Mouse (Mus musculus) retina, adult 2 months (tissue): ENCODE measurements around the gene Pofut2.

Experiments
- DNase-seq: peaks from one replicate; pipeline ENCODE4 v3.0.0-alpha.2; 2012; ENCODE audit warnings: low read depth, low spot score

Gene Pofut2

DNA sequence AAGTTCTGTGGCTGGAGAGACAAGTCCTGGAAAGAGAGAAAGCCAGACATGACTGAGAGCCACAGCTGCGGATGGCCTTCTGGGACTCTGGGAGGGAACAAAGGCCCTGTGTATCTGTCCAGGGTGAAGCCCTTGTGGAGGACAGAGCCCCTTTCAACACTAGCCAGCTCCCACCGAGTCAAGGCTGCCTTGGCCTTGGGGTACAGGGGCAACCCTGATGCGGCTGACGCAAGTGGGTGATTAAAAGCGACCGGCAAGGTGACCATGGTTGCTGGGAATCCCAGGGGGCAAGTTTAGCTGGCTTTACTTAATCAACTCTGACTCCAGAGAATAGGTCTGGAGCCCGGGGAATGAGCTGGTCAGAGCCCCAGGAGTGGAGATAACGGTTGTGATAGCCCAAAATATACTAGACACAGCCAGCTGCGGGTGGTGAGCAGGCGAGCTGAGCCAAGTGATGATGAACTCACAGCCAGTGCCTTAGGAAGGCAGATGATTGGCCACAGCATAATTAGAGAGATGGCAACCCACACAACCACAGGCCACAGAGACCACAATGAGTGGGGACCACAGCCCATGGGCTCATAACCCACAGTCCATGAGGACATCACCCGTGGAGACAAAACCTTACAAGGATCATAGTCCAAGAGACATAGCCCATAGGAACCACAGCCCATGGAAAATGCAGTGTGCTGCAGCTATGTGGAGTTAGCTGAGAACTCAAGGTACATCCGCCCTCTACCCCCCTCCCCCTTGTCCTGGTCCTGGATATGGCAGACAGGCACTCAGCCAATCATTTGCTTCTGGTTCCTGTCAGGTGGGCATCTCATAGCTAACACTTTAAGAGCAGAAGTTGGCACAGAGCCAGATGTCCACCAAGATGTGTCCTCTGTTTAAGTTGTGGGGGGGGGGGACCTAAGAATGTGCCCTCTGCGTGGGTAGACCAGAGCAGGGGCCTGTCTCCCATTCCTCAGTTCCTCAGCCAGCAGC is 29.1 kb upstream of the Pofut2 start:
- no peak for DNase-seq

DNA sequence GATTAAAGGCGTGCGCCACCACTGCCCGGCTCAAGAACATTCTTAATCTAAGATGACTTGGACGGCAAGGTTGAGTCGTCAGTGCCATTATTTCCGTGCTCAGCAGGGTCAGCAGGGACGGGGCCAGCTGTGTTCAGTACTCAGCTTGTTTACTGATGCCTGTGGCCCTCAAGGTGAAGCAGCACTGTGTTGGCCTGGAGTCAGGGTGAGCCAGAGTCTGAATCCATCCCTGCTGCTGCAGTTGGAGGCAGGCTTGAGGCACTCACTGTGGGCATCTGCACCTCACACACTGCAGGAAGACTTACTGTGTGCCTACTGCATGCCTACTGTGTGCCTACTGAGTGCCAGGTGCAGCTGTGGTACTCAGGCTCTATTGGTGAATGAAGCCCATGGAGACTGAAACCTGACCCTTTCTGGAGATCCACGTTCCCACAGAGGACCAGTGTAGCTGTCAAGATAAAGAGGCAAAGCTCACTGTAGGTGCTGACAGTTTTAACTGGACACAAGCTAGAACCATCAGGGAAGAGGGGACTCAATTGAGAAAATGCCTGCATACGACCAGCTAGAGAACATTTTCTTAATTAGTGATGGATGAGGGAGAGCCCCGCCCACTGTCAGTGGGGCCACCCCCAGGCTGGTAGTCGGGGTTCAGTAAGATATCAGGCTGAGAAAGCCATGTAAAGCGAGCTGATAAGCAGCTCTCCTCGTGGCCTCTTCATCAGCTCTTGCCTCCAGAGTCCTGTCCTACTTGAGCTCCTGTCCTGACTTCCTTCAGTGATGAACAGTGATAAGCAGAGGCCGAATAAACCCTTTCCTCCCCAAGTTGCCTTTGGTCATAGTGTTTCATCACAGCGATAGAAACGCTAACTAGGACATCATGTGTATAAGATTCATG is 26.9 kb upstream of the Pofut2 start:
- no peak for DNase-seq

DNA sequence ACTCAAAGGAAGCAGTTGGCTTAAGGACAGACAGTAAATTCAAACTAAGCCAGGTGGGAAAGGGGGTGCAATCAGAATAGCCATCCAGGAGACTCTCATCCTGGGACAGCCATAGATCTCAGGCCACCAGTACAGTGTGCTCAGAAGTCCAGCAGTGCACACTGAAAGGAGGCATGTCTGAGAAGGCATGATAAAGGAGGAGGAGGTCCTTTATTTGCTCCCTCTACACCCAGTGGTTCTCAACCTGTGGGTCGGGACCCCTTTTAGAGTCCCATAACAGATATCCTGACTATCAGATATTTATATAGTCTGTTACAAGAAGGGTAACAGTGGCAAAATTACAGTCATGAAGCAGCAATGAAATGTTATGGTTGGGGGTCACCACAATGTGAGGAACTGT is 25.8 kb upstream of the Pofut2 start:
- DNase-seq, result no peak

DNA sequence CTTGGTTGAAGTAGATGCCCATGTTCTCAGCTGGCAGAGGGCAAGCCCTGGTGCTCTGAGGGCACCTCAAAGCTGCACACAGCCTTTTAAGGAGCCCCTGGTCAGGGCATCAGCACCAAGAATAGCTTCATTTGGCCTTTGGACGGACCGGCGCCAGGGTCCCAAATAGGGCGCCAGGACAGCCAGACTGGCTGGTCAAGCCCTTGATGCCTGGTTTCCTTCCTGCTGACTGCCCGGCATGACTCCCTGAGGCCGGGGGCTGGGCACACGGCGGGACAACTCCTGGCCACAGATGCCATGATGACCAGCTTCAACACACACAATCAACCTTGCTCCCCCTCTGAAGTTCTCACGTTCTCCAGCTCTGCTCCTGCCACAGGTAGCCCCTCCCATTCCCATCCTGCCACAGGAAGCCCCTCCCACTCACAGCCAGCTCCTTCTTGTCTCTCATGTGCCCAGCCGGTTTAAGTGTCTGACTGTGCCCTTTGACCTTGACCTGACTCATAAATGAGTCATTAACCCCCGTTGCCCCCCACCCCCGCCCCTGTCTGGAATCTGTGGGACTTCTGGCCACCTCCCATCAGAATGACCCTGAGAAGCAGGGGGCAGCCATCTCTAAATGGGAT is 23.9 kb upstream of the Pofut2 start:
- no peak for DNase-seq

DNA sequence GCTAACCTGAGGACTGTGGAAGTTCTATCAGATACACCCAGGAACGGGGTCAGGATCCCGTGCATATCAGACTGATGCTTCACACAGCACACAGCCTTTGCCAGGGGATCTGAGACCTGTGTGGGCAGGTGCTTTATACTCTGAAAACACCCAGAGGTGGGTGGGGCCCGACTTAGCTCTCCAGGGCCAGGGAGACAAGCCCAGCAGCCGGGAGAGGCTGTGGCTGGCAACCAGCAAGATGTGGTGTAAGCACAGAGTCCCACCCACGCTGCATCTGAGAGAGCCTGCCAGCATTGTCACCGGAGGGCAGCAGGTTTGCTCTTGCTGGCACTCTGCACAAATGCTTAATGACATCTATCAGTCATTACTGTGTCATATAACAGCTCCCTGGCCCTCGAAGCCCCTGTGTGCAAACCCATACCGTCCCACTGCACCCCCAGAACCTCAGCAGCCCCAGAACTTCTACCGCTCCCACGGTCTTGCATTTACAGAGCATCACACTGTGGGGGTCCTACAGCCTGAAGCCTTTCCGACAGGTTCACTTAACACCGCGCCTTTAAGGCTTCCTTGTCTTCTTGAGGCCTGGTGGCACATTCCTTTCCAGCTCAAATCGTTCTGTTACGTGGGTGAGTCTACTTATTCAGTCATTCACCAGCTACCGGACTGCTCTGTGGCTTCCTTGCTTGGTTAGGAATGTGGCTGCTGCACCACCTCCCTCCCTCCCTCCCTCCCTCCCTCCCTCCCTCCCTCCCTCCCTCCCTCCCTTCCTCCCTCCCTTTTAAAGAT is 21.0 kb upstream of the Pofut2 start:
- DNase-seq, result no peak

DNA sequence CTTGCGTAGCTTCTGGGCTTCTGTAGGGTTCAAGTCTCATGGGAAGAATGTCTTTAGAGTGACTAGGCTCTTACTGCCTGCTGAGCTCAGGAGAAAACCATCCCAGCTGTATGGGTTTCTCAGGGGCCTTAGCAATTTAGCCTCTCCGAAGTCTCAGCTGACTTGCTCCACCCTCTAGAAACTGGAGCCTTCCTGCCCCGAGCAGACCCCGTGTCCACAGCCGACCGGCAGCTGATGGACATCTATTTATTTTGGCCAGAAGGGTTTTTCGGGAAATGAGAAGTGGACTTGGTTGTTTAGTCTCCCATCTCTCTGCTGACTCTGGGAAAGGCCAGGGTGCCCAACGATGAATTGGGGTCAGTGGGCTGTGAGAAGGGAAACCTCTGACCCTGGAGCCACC is 18.3 kb upstream of the Pofut2 start:
- DNase-seq, result no peak

DNA sequence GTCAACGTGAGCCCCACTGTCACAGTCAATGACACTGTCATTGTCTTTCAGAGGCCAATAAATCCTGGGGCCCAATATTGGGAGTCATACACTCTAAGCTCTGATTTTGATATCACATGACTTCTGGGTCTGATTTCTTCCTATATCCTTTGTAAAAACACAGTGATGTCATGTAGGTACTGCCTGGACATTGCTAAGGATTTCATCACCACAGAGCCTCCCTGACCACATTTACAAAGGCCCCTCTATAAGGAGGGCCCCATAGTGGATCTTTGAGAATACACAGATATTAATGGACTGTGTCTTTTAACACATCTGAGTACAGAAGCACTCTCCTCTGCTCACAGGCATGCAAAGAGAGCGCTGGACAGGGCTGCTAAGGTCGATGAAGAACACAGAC is 16.6 kb upstream of the Pofut2 start:
- no peak for DNase-seq

DNA sequence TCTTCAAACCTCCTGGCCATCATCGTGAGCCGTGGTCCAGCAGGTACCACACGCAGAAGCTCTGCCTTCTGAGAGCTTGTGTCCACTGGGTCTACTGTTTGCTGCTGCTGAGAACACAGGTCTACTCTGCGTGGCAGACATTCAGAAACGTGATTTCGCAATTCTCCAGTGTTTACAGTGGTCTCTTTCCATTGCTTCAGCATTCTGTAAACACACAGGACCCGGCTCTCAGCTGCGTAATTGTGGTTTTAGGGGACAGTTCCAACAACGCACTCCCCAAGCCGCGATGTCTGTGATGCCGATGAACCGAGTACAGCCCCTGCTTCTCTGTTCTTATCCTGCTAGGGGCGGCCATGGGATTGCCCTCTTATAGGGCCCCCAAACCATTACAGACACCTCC is 16.1 kb upstream of the Pofut2 start:
- no peak for DNase-seq

DNA sequence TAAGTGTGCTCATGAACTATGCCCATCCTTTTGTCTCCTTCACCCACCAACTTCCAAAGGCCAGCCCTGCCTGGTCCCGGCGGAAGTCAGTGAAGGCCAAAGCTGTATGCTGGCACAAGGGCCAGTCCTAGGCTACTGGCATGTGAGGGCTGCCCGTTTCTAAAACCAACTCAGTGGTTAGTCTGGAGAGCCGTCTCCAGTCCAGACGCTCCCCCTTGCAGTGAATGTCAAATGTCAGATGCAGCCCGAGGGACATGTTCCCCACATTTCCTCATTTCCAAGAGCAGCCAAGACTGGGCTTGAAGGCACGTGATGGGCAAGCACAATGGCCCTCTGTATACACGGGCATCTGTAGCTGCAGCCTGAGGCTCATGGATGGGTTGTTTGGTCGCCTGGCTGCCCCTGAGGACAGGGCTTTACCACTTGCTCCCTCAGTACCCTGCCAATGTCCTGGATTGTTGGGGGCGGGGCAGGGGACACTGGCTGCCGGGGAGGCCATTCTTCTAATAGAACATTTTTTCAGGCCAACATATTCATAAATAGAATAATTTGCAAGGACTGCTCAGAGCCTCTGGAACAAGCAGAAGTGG is 15.4 kb upstream of the Pofut2 start:
- DNase-seq, result no peak

DNA sequence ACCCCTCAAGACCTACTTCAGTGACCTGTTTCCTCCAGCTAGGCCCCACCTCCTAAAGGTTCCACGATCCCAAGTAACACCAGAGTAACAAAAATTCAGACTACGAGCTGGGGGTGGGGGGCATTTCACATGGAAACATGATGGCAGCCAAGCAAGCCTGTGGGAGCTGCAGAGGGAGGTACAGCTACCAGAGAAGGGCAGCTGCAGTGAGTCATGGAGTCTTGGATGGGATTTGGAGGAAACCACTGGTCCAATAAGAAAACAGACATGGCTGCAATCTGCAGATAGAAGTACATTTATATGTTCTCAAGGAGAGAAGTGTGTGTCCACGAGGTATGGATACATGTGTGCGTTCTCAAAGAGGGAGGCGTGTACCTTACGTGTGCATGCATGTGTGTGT is 14.2 kb upstream of the Pofut2 start:
- no peak for DNase-seq

DNA sequence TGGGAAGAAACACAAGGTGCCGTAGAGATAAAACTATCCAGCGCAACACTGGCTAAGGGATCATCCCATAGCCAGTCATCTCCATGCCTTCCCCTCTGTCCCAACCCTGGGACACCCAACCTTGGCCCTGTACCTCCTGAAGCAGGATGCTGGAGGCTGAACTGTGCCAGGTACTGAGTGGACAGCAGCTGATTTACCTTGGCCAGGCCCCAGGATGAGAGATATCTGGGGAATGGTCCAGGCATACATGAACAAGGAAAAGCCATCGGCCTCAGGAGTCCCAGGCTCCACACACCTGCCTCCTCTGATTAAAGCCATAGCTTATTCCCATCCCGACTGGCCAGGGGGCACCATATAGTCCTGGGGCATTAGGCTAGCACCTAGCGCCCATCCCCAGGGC is 12.0 kb upstream of the Pofut2 start:
- no peak for DNase-seq

DNA sequence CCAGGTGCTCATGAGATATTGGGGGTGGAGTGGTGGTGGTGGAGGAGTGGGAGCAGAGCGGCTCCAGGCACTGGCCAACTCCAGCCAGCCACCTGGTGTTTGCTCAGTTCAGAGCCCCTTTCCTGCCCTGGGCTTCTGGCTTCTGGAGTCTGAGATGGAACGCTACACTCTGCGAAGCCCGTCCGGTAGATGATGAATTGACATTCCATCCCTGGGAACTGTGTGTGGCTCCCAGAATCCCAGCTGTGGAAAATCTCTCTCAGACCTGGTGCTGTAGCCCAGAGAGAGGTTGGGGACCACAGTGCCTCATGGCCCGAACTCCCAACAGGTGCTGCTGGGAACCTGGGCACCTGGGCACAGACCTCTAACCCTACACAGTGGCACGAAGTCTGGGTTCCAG is 11.3 kb upstream of the Pofut2 start:
- DNase-seq, result no peak

DNA sequence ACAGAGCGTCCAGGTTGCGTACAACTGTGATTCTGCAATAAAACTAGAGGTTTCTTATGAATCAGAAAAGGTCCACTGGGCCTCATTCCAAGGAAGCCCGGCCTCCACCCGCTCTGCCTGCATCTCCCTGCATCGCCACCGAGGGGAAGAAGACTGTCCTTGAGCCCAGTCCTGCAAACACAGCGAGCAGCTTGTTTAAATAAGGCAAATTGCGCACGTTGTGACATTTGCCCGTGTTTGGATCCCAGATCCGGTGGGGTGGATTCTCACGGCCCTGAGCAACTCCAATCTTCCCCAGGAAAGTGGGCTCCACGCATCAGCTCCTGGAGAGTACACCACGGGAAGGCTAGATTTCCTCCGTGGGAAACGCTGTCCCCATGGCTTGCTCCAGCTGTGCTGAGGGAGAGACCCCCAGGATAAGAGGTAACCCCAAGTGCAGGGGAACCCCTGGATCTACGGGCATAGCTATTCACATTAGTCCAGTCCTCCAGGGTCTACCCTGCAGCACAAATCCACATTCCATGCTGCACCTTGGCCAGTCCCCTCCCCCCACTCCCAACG is 7.7 kb upstream of the Pofut2 start:
- no peak for DNase-seq

DNA sequence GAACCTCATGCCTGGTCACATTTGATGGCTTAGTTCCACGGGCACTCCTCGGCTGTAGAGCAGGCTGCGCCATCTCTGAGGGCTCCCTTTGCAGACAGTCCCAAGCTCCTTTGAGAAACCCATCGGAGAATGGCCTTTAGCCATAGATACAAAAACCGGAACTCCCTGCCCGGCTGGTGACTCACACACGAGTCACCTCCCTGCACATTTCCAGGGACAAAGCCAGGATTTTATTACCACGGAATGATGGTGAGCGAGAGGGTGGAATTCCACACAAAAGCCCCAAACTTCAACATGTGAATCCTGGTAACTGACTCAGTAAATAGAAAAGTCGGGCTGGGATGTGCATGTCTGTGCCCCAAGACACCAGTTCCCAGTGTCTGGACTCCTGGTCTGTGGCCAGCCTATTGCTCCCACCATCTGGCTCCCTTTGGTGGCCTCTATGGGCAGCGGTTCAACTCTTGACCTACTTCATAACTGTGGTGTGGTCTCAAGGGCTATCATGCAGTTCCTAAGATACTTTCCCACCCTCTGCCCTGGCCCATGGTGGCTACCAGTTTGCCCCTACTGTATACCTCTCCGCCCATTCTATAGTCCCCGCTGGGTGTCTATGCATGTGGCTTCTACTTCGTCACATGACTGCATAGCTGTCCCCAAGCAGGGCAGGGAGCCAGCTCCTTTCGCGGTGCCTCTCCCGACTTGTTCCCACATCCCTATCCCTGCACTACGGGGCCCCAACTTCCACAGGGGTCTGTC is 7.1 kb upstream of the Pofut2 start:
- DNase-seq, result no peak

DNA sequence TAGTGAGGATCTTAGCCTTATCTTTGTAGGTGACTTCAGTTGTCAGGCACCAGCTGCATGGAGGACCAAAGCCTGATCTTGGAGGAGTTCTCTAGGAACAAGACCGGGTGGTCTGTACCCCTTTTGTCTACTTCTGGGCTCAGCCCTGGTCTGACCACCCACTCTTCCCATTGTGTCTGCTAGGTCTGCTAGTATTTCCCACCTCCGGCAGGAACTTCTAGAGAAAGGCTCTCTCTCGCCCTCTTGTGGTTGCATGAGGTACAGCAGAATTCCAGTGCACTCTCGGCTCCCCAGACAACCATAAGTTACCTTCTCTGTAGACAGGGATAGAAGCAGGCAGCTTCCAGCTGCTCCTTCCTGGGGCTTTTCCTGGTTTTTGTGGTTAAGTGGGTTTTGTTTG is 6.2 kb upstream of the Pofut2 start:
- DNase-seq, result peak; percentile 50

DNA sequence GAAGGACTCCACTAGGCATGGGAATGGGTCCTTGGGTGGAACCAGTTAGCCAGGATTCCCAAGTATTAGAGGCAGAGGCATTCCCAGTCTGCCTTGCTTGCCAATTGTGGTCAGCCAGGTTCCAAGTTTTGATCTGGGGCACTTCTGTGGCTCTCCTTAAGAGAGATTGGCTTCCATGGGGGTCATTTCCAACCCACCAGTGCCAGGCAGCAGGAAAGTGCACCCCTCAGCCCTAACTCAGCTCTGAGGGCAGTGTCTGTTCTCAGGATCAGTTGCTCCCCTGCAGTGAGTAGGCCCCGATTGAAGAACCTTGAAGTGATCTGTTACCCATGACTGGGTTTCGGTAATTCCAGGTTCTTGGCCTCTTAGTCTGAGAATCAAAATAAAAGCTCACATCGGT is 3.8 kb upstream of the Pofut2 start:
- DNase-seq, result no peak

DNA sequence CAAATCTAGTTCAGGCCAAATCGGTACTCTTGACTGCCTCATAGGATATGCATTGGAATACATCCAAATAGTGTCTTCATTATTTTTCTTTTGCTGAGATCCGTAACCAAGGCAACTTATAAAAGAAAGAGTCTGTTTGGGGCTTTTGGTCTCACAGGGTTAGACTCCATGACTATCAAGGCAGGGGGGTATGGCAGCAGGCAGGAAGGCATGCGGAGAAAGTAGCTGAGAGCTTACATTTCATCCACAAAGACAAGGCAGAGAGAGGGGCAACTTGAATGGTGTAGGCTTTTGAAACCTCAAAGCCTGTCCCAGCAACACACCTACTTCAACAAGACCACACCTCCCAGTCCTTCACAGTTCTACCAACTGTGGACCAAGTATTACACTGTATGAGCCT is 3.3 kb upstream of the Pofut2 start:
- no peak for DNase-seq

DNA sequence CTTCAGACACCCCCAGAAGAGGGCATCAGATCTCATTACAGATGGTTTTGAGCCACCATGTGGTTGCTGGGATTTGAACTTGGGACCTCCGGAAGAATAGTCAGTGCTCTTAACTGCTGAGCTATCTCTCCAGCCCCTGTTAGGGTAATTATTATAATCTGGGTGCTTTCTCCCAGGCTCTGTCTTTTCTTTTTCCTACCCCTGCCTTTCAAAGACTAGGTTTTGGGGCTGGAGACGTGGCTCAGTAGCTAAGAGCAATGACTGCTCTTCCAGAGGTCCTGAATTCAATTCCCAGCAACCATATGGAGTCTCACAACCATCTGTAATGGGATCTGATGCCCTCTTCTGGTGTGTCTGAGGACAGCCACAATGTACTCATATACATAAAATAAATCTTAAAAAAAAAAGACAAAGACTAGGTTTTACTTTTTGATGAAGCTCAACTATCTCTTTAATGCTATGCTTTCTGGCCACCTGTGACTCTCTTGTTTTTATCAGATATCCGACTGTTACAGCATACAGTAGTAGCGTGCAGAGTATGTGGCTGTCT is 902 bp upstream of the Pofut2 start:
- no peak for DNase-seq

DNA sequence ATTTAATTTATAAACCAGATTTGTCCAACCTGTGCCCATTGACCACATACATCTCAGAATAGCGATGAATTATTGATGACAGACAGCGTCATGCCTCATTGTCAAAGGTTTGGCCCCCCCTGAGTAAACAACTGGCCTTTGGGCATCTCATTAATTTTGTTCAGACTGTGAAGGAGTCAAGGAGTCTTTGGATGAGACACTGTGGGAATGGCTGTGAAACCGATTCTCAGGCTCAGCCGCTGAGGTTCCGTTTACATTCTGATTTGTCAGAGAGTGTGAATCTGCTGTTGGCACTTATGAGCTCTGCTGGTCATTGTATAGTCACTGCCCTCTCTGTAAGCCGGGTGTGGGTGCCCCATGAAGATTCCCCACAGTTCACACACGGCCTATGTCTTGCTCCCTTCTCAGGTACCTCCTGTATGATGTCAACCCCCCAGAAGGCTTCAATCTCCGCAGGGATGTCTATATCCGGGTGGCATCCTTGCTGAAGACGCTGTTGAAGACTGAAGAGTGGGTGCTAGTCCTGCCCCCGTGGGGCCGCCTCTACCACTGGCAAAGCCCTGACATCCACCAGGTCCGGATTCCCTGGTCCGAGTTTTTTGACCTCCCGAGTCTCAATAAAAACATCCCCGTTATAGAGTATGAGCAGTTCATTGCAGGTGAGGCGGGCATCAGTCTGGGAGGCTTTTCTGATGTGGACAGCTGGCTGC is 1.3 kb downstream of the Pofut2 start:
- DNase-seq, result no peak
